Mouse (Mus musculus): ENCODE data around the gene Tspan3.

The Tspan3 gene

GRCm38 (mm10) chr9:56154572-56154971, 10.7 kb downstream of the Tspan3 start:
- no peak for DNase-seq

- DNase-seq: no peak
Observed at GRCm38 (mm10) chr9:56152482-56153007, 12.7 kb downstream of the Tspan3 start.

- DNase-seq: peak; percentile 63
Observed at GRCm38 (mm10) chr9:56151745-56152481, 13.4 kb downstream of the Tspan3 start.

- no peak for DNase-seq
Observed at GRCm38 (mm10) chr9:56146326-56146923, 18.9 kb downstream of the Tspan3 start.

- DNase-seq: no peak
Observed at GRCm38 (mm10) chr9:56144366-56145003, 20.8 kb downstream of the Tspan3 start.

GRCm38 (mm10) chr9:56141776-56142175, 23.5 kb downstream of the Tspan3 start:
- no peak for DNase-seq

- DNase-seq: no peak
Observed at GRCm38 (mm10) chr9:56135590-56136197, 29.6 kb downstream of the Tspan3 start.

GRCm38 (mm10) chr9:56134614-56135013, 30.7 kb downstream of the Tspan3 start:
- DNase-seq: no peak

- no peak for DNase-seq
Observed at GRCm38 (mm10) chr9:56133970-56134369, 31.3 kb downstream of the Tspan3 start.

- DNase-seq: peak; percentile 32
Observed at GRCm38 (mm10) chr9:56131813-56132525, 33.3 kb downstream of the Tspan3 start.

GRCm38 (mm10) chr9:56130536-56130935, 34.7 kb downstream of the Tspan3 start:
- no peak for DNase-seq

- no peak for DNase-seq
Observed at GRCm38 (mm10) chr9:56129951-56130350, 35.3 kb downstream of the Tspan3 start.

GRCm38 (mm10) chr9:56128331-56128730, 36.9 kb downstream of the Tspan3 start:
- DNase-seq: no peak

GRCm38 (mm10) chr9:56126453-56127173, 38.7 kb downstream of the Tspan3 start:
- DNase-seq: no peak

- DNase-seq: no peak
Observed at GRCm38 (mm10) chr9:56124561-56124960, 40.7 kb downstream of the Tspan3 start.

- DNase-seq: no peak
Observed at GRCm38 (mm10) chr9:56123613-56124012, 41.7 kb downstream of the Tspan3 start.

- DNase-seq: peak; percentile 38
Observed at GRCm38 (mm10) chr9:56122973-56123372, 42.3 kb downstream of the Tspan3 start.

- DNase-seq: peak; percentile 76
Observed at GRCm38 (mm10) chr9:56121097-56121496, 44.2 kb downstream of the Tspan3 start.

- DNase-seq: no peak
Observed at GRCm38 (mm10) chr9:56119651-56120050, 45.6 kb downstream of the Tspan3 start.

- peak; percentile 77 for DNase-seq
Observed at GRCm38 (mm10) chr9:56118582-56118981, 46.7 kb downstream of the Tspan3 start.

GRCm38 (mm10) chr9:56118091-56118490, 47.2 kb downstream of the Tspan3 start:
- no peak for DNase-seq

GRCm38 (mm10) chr9:56108174-56108573, 57.1 kb downstream of the Tspan3 start:
- DNase-seq: no peak

All from lung, postnatal 10 days (tissue).